Mouse (Mus musculus): ENCODE data around the gene Tgm1.

GRCm38 (mm10) chr14:55702761-55703160 is 11.0 kb downstream of the Tgm1 start:
- TF ChIP-seq CTCF (IDR thresholded peaks at IDR 0.05; ENCODE audit: low read depth) = no peak
- no peak for TF ChIP-seq EP300 (IDR thresholded peaks at IDR 0.05; ENCODE audit: low read depth)
